Mouse (Mus musculus) layer of hippocampus, adult 9-10 months (tissue): Measurements from ENCODE around the gene Sowaha.
"Not testable (repeated sequence)": the region's sequence is repeated elsewhere in the genome, so short reads cannot be mapped to it uniquely, and the experiment has no call there.

ENCODE experiments used
- DNase-seq: peaks from one replicate; pipeline ENCODE4 v3.0.0; 2022; ENCODE audit warnings: low spot score

Gene Sowaha

DNA sequence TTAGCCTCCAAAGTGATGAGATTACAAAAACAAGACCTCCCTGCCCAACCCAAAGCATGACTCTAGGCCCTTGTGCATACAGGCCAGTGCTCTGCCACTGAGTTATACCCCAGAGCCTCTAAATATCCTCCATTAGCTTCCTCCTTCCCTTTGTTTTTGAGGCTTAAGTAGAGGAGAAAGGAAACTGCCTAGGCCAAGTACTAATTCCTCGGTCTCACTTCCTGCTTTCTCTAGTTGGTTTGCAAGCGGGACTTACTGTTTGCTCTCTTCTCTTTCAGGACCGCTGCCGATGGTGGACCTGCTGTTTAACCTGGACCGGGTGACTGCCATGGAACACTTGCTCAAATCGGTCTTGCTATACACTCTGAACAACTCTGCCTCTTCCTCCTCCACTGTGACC, 43.7 kb downstream of the Sowaha start:
- DNase-seq: no peak

DNA sequence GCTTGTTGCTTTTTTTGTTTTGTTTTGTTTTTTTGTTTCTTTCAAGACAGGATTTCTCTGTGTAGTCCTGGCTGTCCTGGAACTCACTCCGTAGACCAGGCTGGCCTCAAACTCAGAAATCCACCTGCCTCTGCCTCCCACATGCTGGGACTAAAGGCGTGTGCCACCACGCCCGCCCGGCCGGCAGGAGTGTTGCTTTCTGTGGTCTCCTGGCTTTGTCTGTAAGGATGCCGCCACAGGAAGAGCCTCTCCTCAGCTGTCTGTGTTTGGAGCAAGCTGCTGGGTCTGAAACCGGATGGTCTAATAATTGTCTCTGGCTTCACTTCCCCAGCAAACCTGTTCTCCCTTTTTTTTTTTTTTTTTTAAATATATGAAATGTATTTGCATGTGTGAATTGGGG, 44.6 kb downstream of the Sowaha start:
- DNase-seq: no peak

DNA sequence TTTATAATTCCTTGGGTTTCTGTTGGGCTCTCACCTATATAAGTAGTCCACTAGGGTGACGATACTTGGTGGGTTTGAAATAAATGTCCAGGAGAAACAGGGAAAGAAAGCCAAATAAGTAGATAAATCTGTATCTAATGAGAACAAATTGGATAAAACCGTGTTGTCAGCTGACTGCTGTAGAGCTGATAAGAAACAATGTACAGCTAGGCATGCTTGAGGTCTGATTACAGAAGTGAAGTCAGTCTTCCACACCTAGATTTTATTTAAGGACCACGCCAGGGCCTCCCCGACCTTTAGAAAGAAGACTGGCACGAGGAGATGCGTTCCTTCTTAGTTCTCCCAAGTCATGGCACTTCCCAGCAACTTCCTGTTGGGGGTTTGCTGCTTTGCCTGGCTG, 47.0 kb downstream of the Sowaha start:
- no peak for DNase-seq

DNA sequence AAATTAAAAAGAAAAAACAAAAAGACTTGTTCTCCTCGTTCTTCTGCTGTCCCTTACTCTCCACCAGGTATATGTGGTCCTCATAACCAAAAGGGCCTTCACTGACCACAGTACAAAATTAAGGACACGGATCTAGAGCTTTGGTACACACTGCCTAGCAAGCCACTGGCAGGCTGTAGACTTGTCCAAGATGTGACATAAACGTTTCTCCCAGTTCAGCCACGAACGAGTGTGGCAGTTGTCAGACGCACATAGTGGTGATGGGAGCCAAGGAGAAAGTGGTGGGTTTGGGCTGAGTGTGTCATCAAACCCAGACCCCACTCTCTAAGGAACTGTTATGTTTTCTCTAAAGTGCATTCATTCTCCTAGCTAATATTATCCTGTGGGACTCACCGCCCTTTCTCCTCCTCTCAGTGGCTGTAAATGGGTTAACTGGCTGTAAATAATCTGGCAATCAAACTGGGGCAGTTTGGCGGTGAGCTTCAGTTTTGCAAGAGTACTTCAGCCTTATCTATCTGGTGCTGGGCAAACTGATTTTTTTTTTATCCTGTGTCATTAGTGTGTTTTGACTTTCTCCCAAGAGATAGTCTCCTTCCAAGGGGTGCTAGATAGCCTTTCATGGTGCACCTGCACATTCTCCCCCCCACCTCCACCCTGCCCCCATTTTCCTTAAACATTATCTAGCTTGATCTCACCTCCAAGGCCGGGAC, 48.6 kb downstream of the Sowaha start:
- DNase-seq: no peak

DNA sequence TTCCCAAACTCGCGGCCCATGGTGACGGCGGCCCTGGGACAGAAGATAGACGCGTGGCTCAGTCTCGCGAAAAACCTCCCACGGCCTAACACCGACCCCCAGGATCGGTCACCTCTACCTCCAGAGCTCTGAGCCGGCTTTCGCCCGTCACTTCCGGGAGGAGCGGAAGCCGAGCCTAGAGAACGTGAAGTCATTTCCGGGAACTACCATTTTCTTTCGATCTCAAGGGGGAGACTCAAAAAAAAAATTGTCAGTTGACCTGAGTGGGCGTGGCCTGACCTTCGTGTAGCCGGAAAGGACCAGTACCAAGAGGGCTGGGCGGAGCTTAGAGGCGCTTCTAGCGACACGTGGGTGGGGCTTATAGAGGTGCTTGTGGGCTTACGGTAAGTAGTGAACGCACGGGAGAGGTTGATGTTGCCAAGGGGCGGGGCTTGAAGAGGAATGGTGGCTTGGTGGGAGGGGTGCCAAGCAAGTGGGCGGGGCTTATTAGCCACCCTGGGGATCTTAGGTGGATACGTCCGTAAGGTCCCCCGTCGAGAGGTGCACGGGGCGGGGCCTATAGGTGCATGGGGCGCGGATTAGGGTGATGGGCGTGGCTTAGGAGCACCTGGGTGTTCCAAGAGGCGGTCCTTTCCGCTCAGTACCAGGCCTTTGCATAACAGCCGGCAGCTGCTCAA, 49.3 kb downstream of the Sowaha start, which contains the start of the genes Uqcrq and Gdf9:
Gene Uqcrq (minus strand): TSS at position 162 of the 677 bp plus-strand sequence.
Gene Gdf9 (plus strand): TSS at position 354 of the 677 bp plus-strand sequence.
- DNase-seq: peak; percentile 99

DNA sequence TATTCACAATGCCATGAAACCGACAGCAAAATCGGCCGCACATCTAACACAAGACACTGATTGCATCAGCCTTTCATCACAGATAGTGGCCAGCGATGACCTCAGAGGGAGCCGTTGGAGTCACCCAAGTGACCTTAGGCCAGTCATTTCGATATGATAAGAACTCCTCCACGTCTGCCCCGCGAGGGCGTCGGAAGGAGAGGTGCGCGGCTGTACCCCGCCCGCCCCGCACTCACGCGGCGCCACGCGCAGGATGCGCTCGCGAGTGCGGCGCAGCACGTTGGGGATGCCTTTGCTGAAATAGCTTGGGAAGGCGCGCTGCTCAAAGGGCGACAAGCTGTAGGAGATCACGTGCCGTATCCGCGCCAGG, 49.8 kb downstream of the Sowaha start:
- peak; percentile 26 for DNase-seq

DNA sequence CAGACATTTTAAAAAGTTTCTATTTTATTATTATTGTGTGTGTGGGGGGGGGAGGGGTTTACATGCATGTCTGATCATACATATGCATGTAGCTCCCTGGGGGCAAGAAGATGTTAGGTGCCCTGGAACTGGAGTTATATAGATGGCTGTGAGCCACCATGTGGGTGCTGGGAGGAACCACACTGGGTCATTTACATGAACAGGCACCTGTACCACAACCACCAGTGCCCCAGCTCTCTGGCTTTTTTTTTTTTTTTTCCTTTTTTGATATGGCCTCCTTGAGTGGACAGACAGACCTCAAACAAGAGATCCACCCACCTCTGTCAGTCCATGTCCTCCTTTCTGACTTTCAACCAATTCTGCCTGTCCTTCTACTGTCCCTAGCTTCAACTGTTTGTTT, 50.9 kb downstream of the Sowaha start:
- DNase-seq: no peak

DNA sequence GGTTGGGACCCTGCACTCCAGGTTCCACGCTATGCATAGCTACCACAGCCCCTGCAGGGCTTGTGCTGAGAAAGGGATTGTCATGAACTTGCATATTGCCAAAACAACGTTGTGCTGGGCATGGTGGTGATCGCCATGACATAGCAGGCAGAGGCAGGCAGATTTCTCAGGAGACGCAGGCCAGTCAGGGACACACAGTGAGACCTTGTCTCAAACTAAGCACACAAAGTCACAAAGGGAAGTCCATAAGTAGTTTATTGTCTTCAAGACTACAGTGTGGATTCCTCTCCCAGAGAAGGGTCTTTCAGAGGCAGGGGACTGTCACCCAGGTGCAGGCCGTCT, 51.4 kb downstream of the Sowaha start:
- no peak for DNase-seq

DNA sequence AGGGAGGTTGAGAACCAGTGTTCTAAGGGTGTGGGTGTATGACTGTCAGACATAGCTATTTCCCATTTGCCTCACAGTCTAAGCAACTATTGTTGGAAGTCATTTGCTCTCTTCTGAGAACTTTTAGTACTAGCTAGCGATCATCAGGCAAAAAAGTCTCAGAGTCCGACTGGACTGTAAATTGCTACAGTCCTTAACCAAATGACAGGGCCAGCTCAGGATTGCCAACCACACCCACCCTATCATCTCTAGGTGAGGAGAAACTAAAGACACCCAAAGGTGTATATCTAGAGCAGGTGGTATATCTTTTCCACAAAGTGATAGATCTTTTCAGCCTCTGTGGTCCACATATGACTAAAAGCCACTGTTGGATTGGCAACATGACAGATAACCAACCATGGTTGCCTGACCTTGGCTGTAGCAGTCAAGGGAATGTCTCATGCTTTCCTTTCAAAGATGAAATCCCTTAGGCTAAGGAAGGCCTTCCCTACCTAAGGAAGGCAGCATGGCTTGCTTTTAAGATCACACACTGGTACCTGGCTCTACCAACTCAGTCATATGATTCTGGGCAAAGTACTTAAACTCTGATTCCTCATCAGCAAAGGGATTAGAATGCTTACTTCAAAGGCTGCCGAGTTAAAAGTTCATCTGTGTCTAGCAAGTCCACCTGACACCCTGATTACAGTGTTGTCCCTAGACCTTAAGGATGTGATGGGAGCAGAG, 51.9 kb downstream of the Sowaha start:
- no peak for DNase-seq

DNA sequence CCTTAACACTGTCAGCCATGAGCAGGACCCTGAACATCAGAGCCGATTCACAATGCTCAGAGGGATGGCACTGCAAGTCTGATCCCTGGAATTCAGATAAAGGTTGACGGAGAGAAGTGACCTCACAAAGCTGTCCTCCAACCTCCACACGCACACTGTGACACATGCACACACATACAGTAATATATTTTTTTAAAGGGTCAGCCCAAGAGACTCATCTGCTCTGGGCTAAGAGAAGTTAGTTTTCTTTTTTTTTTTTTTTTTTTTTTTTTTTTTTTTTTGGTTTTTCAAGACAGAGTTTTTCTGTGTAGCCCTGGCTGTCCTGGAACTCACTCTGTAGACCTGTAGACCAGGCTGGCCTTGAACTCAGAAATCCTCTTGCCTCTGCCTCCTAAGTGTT, 53.2 kb downstream of the Sowaha start:
- DNase-seq: not testable (repeated sequence)
